21 mouse cellular contexts compared by ENCODE assay signal in the genomic region with DNA sequence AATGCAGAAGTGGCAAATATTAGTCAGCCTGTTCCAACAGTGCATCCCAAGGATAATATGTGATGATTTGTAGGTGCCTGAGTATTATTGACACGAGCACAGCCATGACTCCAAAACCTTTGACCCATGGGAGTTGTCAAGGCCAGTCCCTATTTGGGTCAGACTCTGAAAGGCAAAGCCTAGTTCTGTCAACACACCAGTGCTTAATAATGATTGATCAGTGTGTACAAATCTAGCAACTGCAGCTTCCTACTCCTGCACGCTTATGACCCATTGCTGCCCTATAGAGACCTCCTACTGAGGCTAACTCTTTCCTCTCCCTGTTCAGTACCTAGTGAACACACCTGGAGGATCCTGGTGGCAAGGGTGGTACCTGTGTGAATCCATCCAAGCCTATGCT.
"Had no signal": no experiment of that assay in that cellular context is flagged by ENCODE, and none has a peak within 500 bp of the region (broad histone marks: within the 10 kb centered on the region; RNA-seq: fewer than 3 reads in every experiment).

No protein-coding gene starts in this region.

- DNase-seq: kidney, adult 18-20 months; kidney, adult 9 months; kidney, postnatal 14 days; kidney, postnatal 4 days; lung, adult 18-20 months; lung, postnatal 10 days; lung, postnatal 36 days; retina, postnatal 1 day; right cerebral cortex, postnatal 25 days; spleen, adult 18-20 months; thymus, postnatal 25 days had no signal

- H3K4me1 ChIP-seq: limb, embryonic 10.5 days; limb, embryonic 13.5 days; lung, embryonic 15.5 days; midbrain, embryonic 13.5 days; neural tube, embryonic 13.5 days; stomach, embryonic 15.5 days had no signal

- H3K27ac ChIP-seq: limb, embryonic 10.5 days; limb, embryonic 13.5 days; lung, embryonic 15.5 days; midbrain, embryonic 13.5 days; neural tube, embryonic 13.5 days; stomach, embryonic 15.5 days had no signal

- H3K4me3 ChIP-seq: limb, embryonic 10.5 days; limb, embryonic 13.5 days; lung, embryonic 15.5 days; midbrain, embryonic 13.5 days; myocyte; neural tube, embryonic 13.5 days; stomach, embryonic 15.5 days had no signal

- H3K9ac ChIP-seq: limb, embryonic 13.5 days; lung, embryonic 15.5 days; midbrain, embryonic 13.5 days; neural tube, embryonic 13.5 days; stomach, embryonic 15.5 days had no signal

- H3K4me2 ChIP-seq: limb, embryonic 13.5 days; lung, embryonic 15.5 days; midbrain, embryonic 13.5 days; neural tube, embryonic 13.5 days; stomach, embryonic 15.5 days had no signal

- H3K36me3 ChIP-seq: limb, embryonic 10.5 days; limb, embryonic 13.5 days; lung, embryonic 15.5 days; midbrain, embryonic 13.5 days; neural tube, embryonic 13.5 days; stomach, embryonic 15.5 days had no signal

- ATAC-seq: inflammation-experienced regulatory T-cells, adult 6 months; intestine, embryonic 16.5 days; midbrain, embryonic 13.5 days; midbrain, embryonic 16.5 days had no signal

- H3K9me3 ChIP-seq: limb, embryonic 10.5 days; limb, embryonic 13.5 days; lung, embryonic 15.5 days; midbrain, embryonic 13.5 days; neural tube, embryonic 13.5 days; stomach, embryonic 15.5 days had no signal

- H3K27me3 ChIP-seq: limb, embryonic 13.5 days; lung, embryonic 15.5 days; midbrain, embryonic 13.5 days; neural tube, embryonic 13.5 days; stomach, embryonic 15.5 days had no signal
